In the genomic region with DNA sequence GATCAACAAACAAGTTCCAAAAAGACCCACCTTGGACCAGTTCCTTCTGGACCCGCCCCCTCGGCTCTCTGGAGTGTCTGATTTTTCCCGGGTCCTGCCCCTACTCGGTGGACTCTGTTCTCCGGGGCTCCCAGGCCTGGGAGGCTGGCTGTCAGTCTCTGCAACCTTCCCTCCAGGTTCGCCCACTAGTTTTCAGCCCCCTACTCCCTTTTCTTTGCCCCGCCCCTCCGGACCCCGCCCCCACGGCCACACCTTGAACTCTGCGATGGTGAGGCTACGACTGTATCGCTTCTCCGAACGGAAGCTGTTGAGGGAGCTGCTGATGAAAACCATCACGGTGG, we compare ENCODE assay signal across 8 mouse cellular contexts. TPM values are rescaled to one million over a fixed set of nuclear protein-coding genes. Genes with fewer than 3 reads are reported as not detected.
DNase-seq lines count a peak whose midpoint lies in the region; ATAC-seq and TF ChIP-seq lines count a peak whose summit lies in the region.

No protein-coding gene starts in this region.

- H3K27me3 ChIP-seq in forebrain, embryonic 13.5 days: no peaks in the 10 kb centered on the region
- no peaks in the 10 kb centered on the region for H3K27me3 ChIP-seq in liver, embryonic 14.5 days (ENCODE audit: control insufficient read depth, insufficient read depth, low read length)

- no peak for ATAC-seq in forebrain, embryonic 13.5 days
- ATAC-seq in liver, embryonic 14.5 days (ENCODE audit: insufficient read depth): no peak

- no peaks in the 10 kb centered on the region for H3K9me3 ChIP-seq in forebrain, embryonic 13.5 days (replicated peaks)
- no peaks in the 10 kb centered on the region for H3K9me3 ChIP-seq in liver, embryonic 14.5 days (ENCODE audit: control insufficient read depth, low read length)

- peak overlapping the region; percentile 80 for H3K9ac ChIP-seq in forebrain, embryonic 13.5 days
- H3K9ac ChIP-seq in liver, embryonic 14.5 days (replicated peaks): peak overlapping the region; percentile 89

- H3K36me3 ChIP-seq in forebrain, embryonic 13.5 days (ENCODE audit: poor library complexity, severe bottlenecking): peaks cover 50% of the 10 kb centered on the region
- H3K36me3 ChIP-seq in liver, embryonic 14.5 days (replicated peaks; ENCODE audit: control insufficient read depth, insufficient read depth, low read depth): no peaks in the 10 kb centered on the region

- H3K4me2 ChIP-seq in forebrain, embryonic 13.5 days: peak overlapping the region; percentile 79
- peak overlapping the region; percentile 94 for H3K4me2 ChIP-seq in liver, embryonic 14.5 days (ENCODE audit: low read depth)

- no peak for TF ChIP-seq EP300 in liver, embryonic 14.5 days (IDR thresholded peaks at IDR 0.05; ENCODE audit: low read depth)

- peak overlapping the region; percentile 77 for H3K4me3 ChIP-seq in forebrain, embryonic 13.5 days
- peak overlapping the region; percentile 87 to 95 for H3K4me3 ChIP-seq in liver, embryonic 14.5 days (ENCODE audit: insufficient read depth in 1 of 2, low read depth in 2 of 2, low read length in 2 of 2)

- under 1% methylated on average over 16 of the region's 16 CpGs for WGBS in forebrain, embryonic 13.5 days
- WGBS in liver, embryonic 14.5 days (ENCODE audit: insufficient replicate concordance): 0% methylated on average over 16 of the region's 16 CpGs

- peak; percentile 30 for DNase-seq in gastrocnemius, postnatal 10 days
- no peak for DNase-seq in gastrocnemius, postnatal 4 days (ENCODE audit: low spot score in 2 of 2)
- DNase-seq in 3134 (ENCODE audit: extremely low read depth, insufficient read length, low spot score): peak; percentile 21
- DNase-seq in liver, embryonic 14.5 days (ENCODE audit: low read depth in 3 of 3, low spot score in 3 of 3): no peak
- no peak for DNase-seq in yolk sac, embryonic 10.5 days (ENCODE audit: low spot score)
- no peak for DNase-seq in cerebellum, adult 11-12 months
- DNase-seq in adrenal gland, adult 2 months: no peak

- H3K27ac ChIP-seq in forebrain, embryonic 13.5 days: peak overlapping the region; percentile 57
- H3K27ac ChIP-seq in liver, embryonic 14.5 days: no peak overlapping the region

- TF ChIP-seq CTCF in liver, embryonic 14.5 days (IDR thresholded peaks at IDR 0.05; ENCODE audit: low read depth): no peak

- H3K4me1 ChIP-seq in forebrain, embryonic 13.5 days: peaks cover 20% of the 10 kb centered on the region
- peaks cover 2 to 9% of the 10 kb centered on the region in 2 experiments; a peak in 1 of 4 replicates for H3K4me1 ChIP-seq in liver, embryonic 14.5 days (replicated peaks; ENCODE audit: control insufficient read depth in 2 of 2, insufficient read depth in 2 of 2, low read length in 1 of 2)

RNA-seq across cellular contexts. Expression of a gene that starts 0.5 kb away (rescaled TPM):
- 10 to 100 TPM; 71.9 to 80.7 TPM for total RNA-seq in gastrocnemius, postnatal 10 days (2021)
- total RNA-seq in gastrocnemius, postnatal 4 days (2021): 10 to 100 TPM; 91.6 to 94.0 TPM
- 189 and 194 TPM in 2 replicates for polyA plus RNA-seq in forebrain, embryonic 13.5 days (2015; fragmentation: Nextera tagmentation; extraction: Ambion mirVana)
- polyA plus RNA-seq in liver, embryonic 14.5 days (2012; rRNA removed): 71.8 and 72.4 TPM in 2 replicates
- polyA plus RNA-seq in liver, embryonic 14.5 days (2014; fragmentation: Nextera tagmentation; extraction: Ambion mirVana): 59.2 and 61.1 TPM in 2 replicates
- 10 to 100 TPM; 74.2 to 84.9 TPM for total RNA-seq in adrenal gland, adult 2 months (2021)
- polyA plus RNA-seq in adrenal gland, adult 2 months (2012; rRNA removed): 77.0 and 78.9 TPM in 2 replicates

RNA-seq across cellular contexts. Expression of a gene that starts 0.8 kb away (rescaled TPM):
- total RNA-seq in gastrocnemius, postnatal 10 days (2021): 10 to 100 TPM; 42.8 to 47.0 TPM
- total RNA-seq in gastrocnemius, postnatal 4 days (2021): 10 to 100 TPM; 62.5 to 64.9 TPM
- polyA plus RNA-seq in forebrain, embryonic 13.5 days (2015; fragmentation: Nextera tagmentation; extraction: Ambion mirVana): 318 and 339 TPM in 2 replicates
- 13.1 and 24.4 TPM in 2 replicates for polyA plus RNA-seq in liver, embryonic 14.5 days (2012; rRNA removed)
- 44.8 and 47.1 TPM in 2 replicates for polyA plus RNA-seq in liver, embryonic 14.5 days (2014; fragmentation: Nextera tagmentation; extraction: Ambion mirVana)
- 100 to 1,000 TPM in 1 of 2 experiments, 10 to 100 TPM in 1; 74.9 to 116 TPM for total RNA-seq in adrenal gland, adult 2 months (2021)
- polyA plus RNA-seq in adrenal gland, adult 2 months (2012; rRNA removed): 40.3 and 41.9 TPM in 2 replicates

RNA-seq across cellular contexts. Expression of a gene that starts 4.2 kb away (rescaled TPM):
- under 1 TPM in 1 of 2 experiments, not detected in 1; 0.77 TPM for total RNA-seq in gastrocnemius, postnatal 10 days (2021)
- total RNA-seq in gastrocnemius, postnatal 4 days (2021): under 1 TPM; 0.78 TPM
- not detected in 2 replicates for polyA plus RNA-seq in forebrain, embryonic 13.5 days (2015; fragmentation: Nextera tagmentation; extraction: Ambion mirVana)
- not detected in 2 replicates for polyA plus RNA-seq in liver, embryonic 14.5 days (2012; rRNA removed)
- not detected in 2 replicates for polyA plus RNA-seq in liver, embryonic 14.5 days (2014; fragmentation: Nextera tagmentation; extraction: Ambion mirVana)
- not detected for total RNA-seq in adrenal gland, adult 2 months (2021)
- polyA plus RNA-seq in adrenal gland, adult 2 months (2012; rRNA removed): not detected in 2 replicates

RNA-seq across cellular contexts. Expression of a gene that starts 32.7 kb away (rescaled TPM):
- 100 to 1,000 TPM; 314 to 330 TPM for total RNA-seq in gastrocnemius, postnatal 10 days (2021)
- 100 to 1,000 TPM; 272 to 284 TPM for total RNA-seq in gastrocnemius, postnatal 4 days (2021)
- polyA plus RNA-seq in forebrain, embryonic 13.5 days (2015; fragmentation: Nextera tagmentation; extraction: Ambion mirVana): 51.9 and 54.9 TPM in 2 replicates
- 122 and 167 TPM in 2 replicates for polyA plus RNA-seq in liver, embryonic 14.5 days (2012; rRNA removed)
- 29.3 and 31.2 TPM in 2 replicates for polyA plus RNA-seq in liver, embryonic 14.5 days (2014; fragmentation: Nextera tagmentation; extraction: Ambion mirVana)
- total RNA-seq in adrenal gland, adult 2 months (2021): 100 to 1,000 TPM; 629 to 666 TPM
- 1,680 and 2,038 TPM in 2 replicates for polyA plus RNA-seq in adrenal gland, adult 2 months (2012; rRNA removed)

RNA-seq across cellular contexts. Expression of a gene that starts 47.4 kb away (rescaled TPM):
- total RNA-seq in gastrocnemius, postnatal 10 days (2021): 100 to 1,000 TPM; 630 to 723 TPM
- total RNA-seq in gastrocnemius, postnatal 4 days (2021): 100 to 1,000 TPM; 268 to 275 TPM
- 1.7 and 4.4 TPM in 2 replicates for polyA plus RNA-seq in forebrain, embryonic 13.5 days (2015; fragmentation: Nextera tagmentation; extraction: Ambion mirVana)
- polyA plus RNA-seq in liver, embryonic 14.5 days (2012; rRNA removed): 3.5 TPM in 2 replicates
- 5.5 and 7.0 TPM in 2 replicates for polyA plus RNA-seq in liver, embryonic 14.5 days (2014; fragmentation: Nextera tagmentation; extraction: Ambion mirVana)
- 100 to 1,000 TPM; 353 to 482 TPM for total RNA-seq in adrenal gland, adult 2 months (2021)
- polyA plus RNA-seq in adrenal gland, adult 2 months (2012; rRNA removed): 27.2 and 28.9 TPM in 2 replicates

Comparison
In these comparisons a context has a peak if more than half of its experiments do, and no peak if none do; other contexts are left out.
1. DNase-seq: peak in gastrocnemius, postnatal 10 days (single experiment) and 3134 (single experiment); none in gastrocnemius, postnatal 4 days (0 of 2), liver, embryonic 14.5 days (0 of 3), yolk sac, embryonic 10.5 days (single experiment), cerebellum, adult 11-12 months (single experiment) and adrenal gland, adult 2 months (single experiment).